Mouse (Mus musculus): ENCODE measurements around the gene Pop7.

The Pop7 gene

GRCm38 (mm10) chr5:137528247-137528968 is 26.1 kb upstream of the Pop7 start:
- no peak for DNase-seq (ENCODE audit: extremely low spot score)

GRCm38 (mm10) chr5:137527413-137527812 is 25.1 kb upstream of the Pop7 start:
- no peak for DNase-seq (ENCODE audit: extremely low spot score)

- no peak for DNase-seq (ENCODE audit: extremely low spot score)
Observed at GRCm38 (mm10) chr5:137526192-137526936, 24.0 kb upstream of the Pop7 start.

GRCm38 (mm10) chr5:137525511-137525910 is 23.2 kb upstream of the Pop7 start:
- no peak for DNase-seq (ENCODE audit: extremely low spot score)

GRCm38 (mm10) chr5:137524671-137525070 is 22.4 kb upstream of the Pop7 start:
- DNase-seq (ENCODE audit: extremely low spot score), result no peak

GRCm38 (mm10) chr5:137524251-137524515 is 21.9 kb upstream of the Pop7 start:
- DNase-seq (ENCODE audit: extremely low spot score), result no peak

- no peak for DNase-seq (ENCODE audit: extremely low spot score)
Observed at GRCm38 (mm10) chr5:137523396-137524250, 21.3 kb upstream of the Pop7 start.

GRCm38 (mm10) chr5:137522711-137523110 is 20.4 kb upstream of the Pop7 start:
- no peak for DNase-seq (ENCODE audit: extremely low spot score)

- DNase-seq (ENCODE audit: extremely low spot score), result no peak
Observed at GRCm38 (mm10) chr5:137521861-137522260, 19.5 kb upstream of the Pop7 start.

GRCm38 (mm10) chr5:137519691-137520550 is 17.6 kb upstream of the Pop7 start:
- DNase-seq (ENCODE audit: extremely low spot score), result no peak

GRCm38 (mm10) chr5:137518436-137518835 is 16.1 kb upstream of the Pop7 start, which contains the start of gene Gigyf1:
Gene Gigyf1 (plus strand): TSS chr5:137518548.
- no peak for DNase-seq (ENCODE audit: extremely low spot score)

GRCm38 (mm10) chr5:137514811-137515210 is 12.5 kb upstream of the Pop7 start:
- no peak for DNase-seq (ENCODE audit: extremely low spot score)

GRCm38 (mm10) chr5:137513951-137514721 is 11.8 kb upstream of the Pop7 start:
- no peak for DNase-seq (ENCODE audit: extremely low spot score)

GRCm38 (mm10) chr5:137512847-137513794 is 10.8 kb upstream of the Pop7 start:
- DNase-seq (ENCODE audit: extremely low spot score), result peak; percentile 64

GRCm38 (mm10) chr5:137511706-137512105 is 9.4 kb upstream of the Pop7 start:
- DNase-seq (ENCODE audit: extremely low spot score), result no peak

GRCm38 (mm10) chr5:137510573-137511390 is 8.5 kb upstream of the Pop7 start:
- no peak for DNase-seq (ENCODE audit: extremely low spot score)

GRCm38 (mm10) chr5:137510014-137510501 is 7.7 kb upstream of the Pop7 start:
- peak; percentile 88 for DNase-seq (ENCODE audit: extremely low spot score)

- DNase-seq (ENCODE audit: extremely low spot score), result no peak
Observed at GRCm38 (mm10) chr5:137504041-137504440, 1.7 kb upstream of the Pop7 start.

Measured in embryo, embryonic 9.5 days (tissue).